Mouse (Mus musculus): ENCODE measurements around the gene Skor1. TPM values are rescaled to one million over a fixed set of nuclear protein-coding genes. Genes with fewer than 3 reads are reported as not detected.

Skor1 gene
- polyA plus RNA-seq, 1 experiment from 2014 or later = not detected

DNA sequence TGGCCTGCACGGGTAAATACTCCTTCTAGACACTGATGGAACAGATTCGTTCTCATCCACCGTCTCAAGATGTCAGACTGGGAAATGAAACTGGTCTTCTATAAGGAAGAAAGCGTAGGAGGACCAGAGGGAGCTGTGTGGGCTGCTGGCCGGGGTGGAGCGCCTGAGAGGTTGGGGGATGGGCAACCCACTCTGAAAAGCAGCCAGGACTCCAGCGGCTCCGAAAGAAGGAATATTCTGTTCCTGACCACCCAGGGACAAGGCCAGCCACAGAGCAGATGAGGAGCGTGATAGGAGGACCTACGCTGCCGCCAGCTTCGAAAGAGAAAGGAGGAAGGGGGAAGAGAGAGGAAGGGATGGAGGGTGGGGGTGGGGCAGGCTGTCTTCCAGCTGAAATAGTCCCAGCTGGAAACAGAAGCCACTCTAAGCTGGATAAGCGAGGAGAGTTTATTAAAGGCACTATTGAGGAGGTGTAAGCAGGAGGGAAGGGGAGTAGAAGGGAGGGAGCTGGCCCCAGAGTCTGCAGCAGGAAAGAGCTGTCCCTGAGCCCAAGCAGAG is 56.7 kb downstream of the Skor1 start:
- no peaks in the 10 kb centered on the region; the same call in 1 of the 2 replicates for H3K4me1 ChIP-seq (ENCODE audit: control insufficient read depth, low read depth, low read length)
- 0 out of 2 replicates have a peak, but pooled peaks have one; percentile 45 for ATAC-seq (ENCODE audit: low read depth)
- H3K36me3 ChIP-seq (ENCODE audit: control insufficient read depth, insufficient read depth) = no peaks in the 10 kb centered on the region
- WGBS (ENCODE audit: insufficient replicate concordance) = 2% methylated on average over 13 of the region's 13 CpGs
- H3K4me2 ChIP-seq (ENCODE audit: low read depth, low read length) = peak overlapping the region; percentile 46
- no peaks in the 10 kb centered on the region for H3K9me3 ChIP-seq (replicated peaks; ENCODE audit: control insufficient read depth, low read length)
- H3K27me3 ChIP-seq (ENCODE audit: control insufficient read depth, insufficient read depth, low read depth, low read length) = no peaks in the 10 kb centered on the region
- H3K27ac ChIP-seq (ENCODE audit: low read length) = peak overlapping the region; percentile 41; the same call in 1 of the 2 replicates
- H3K9ac ChIP-seq (ENCODE audit: low read depth, low read length) = no peak overlapping the region
- peak overlapping the region; percentile 37 for H3K4me3 ChIP-seq (ENCODE audit: low read depth, low read length)

DNA sequence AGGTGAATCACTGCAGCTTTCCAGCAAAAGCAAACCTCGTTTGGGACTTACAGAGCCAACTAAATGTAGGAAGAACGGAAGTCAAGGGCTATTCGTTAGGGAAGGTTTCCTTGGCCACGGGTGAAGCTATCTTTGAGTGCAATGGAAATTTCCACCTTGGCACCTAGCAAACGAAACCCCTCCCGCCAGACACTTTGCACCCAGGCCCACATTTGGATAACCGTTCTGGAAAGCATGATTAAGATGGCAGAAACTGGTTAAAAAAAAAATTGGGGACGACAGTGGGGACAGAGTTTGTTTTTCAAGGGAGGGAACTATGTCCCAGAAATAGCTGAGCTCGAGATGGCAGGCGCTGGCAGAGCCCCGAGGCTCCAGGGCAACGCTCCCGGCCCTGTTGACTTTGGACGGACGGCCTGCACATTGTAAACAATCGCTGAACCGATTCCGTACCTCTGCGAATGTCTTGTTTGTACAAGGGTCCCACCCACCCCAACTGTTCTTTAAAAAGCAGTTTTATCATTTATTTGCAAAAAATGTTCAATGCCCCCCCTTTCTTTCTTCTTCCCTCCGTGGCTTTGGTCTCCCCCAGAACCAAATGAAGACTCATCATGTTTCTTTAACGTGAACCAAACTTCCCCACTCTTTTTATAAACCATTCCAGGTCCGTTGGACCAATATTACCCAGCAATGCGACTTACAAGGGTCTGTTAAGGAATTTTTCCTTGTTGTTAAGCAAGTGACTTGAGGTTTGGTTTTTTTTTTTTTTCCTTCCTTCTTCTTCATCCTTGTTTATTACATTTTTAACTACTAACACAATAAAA is 57.5 kb downstream of the Skor1 start:
- Histone ChIP-seq H3K4me3 (ENCODE audit: low read depth, low read length) (no peak overlapping the region), H3K9me3 (replicated peaks; ENCODE audit: control insufficient read depth, low read length) (no peaks in the 10 kb centered on the region), H3K4me1 (ENCODE audit: control insufficient read depth, low read depth, low read length) (no peaks in the 10 kb centered on the region; the same call in 1 of the 2 replicates), H3K27ac (ENCODE audit: low read length) (peak overlapping the region; percentile 53), H3K4me2 (ENCODE audit: low read depth, low read length) (peak overlapping the region; percentile 46), H3K9ac (ENCODE audit: low read depth, low read length) (no peak overlapping the region), H3K36me3 (ENCODE audit: control insufficient read depth, insufficient read depth) (no peaks in the 10 kb centered on the region), H3K27me3 (ENCODE audit: control insufficient read depth, insufficient read depth, low read depth, low read length) (no peaks in the 10 kb centered on the region)
- ATAC-seq (ENCODE audit: low read depth) = peak; percentile 64; the same call in 1 of the 2 replicates
- 32% methylated on average over 23 of the region's 23 CpGs for WGBS (ENCODE audit: insufficient replicate concordance)

DNA sequence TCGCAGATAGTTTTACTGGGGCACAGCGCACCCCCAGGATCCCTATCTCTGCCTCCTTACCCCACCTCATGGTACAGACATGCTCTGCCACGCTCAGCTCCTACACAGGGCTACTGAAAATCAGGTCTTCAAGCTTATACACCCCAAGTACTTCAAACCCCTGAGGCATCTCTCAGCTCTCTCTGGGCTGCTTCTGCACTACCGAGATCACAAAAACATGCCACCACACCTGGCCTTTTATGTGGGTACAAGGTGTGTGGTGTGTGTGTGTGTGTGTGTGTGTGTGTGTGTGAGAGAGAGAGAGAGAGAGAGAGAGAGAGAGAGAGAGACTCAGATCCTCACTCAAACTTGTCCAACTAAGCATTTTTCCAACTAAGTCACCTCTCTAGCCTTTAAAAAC is 59.6 kb downstream of the Skor1 start:
- no peak overlapping the region for H3K9ac ChIP-seq (ENCODE audit: low read depth, low read length)
- H3K9me3 ChIP-seq (replicated peaks; ENCODE audit: control insufficient read depth, low read length) = no peaks in the 10 kb centered on the region
- H3K36me3 ChIP-seq (ENCODE audit: control insufficient read depth, insufficient read depth) = no peaks in the 10 kb centered on the region
- H3K4me3 ChIP-seq (ENCODE audit: low read depth, low read length) = no peak overlapping the region
- H3K27me3 ChIP-seq (ENCODE audit: control insufficient read depth, insufficient read depth, low read depth, low read length) = no peaks in the 10 kb centered on the region
- no peak overlapping the region for H3K27ac ChIP-seq (ENCODE audit: low read length)
- H3K4me2 ChIP-seq (ENCODE audit: low read depth, low read length) = no peak overlapping the region
- ATAC-seq (ENCODE audit: low read depth) = no peak
- no peaks in the 10 kb centered on the region; the same call in 1 of the 2 replicates for H3K4me1 ChIP-seq (ENCODE audit: control insufficient read depth, low read depth, low read length)
- 76% methylated on average over 4 of the region's 4 CpGs for WGBS (ENCODE audit: insufficient replicate concordance)

Other genes with a start within 250 kb of the Skor1 start
- gene Pias1, start 161.0 kb downstream of the Skor1 start, polyA plus RNA-seq (2015; fragmentation: Nextera tagmentation; extraction: Ambion mirVana) = 27.0 and 28.5 TPM in 2 replicates
- 7.7 and 7.8 TPM in 2 replicates for gene Map2k5, start 228.9 kb upstream of the Skor1 start, polyA plus RNA-seq (2015; fragmentation: Nextera tagmentation; extraction: Ambion mirVana)